Mouse (Mus musculus): Measurements from ENCODE around the gene Zbtb21. TPM values are rescaled to one million over a fixed set of nuclear protein-coding genes. Genes with fewer than 3 reads are reported as not detected.

Gene Zbtb21
- total RNA-seq, 1 experiment: 29.6 TPM

- Histone ChIP-seq H3K4me3 (ENCODE audit: insufficient read depth in 1 of 2, low read depth in 1 of 2, low read length in 2 of 2, poor library complexity in 1 of 2, severe bottlenecking in 1 of 2) (no peak overlapping the region), H3K9ac (ENCODE audit: insufficient read depth, low read depth, low read length, poor library complexity, severe bottlenecking) (no peak overlapping the region), H3K9me3 (ENCODE audit: control insufficient read depth, insufficient read depth, low read depth, low read length) (no peaks in the 10 kb centered on the region), H3K27ac (ENCODE audit: insufficient read depth, low read depth, low read length, poor library complexity, severe bottlenecking) (no peak overlapping the region), H3K36me3 (ENCODE audit: control insufficient read depth, insufficient read depth, low read length, poor library complexity, severe bottlenecking) (no peaks in the 10 kb centered on the region), H3K4me1 (ENCODE audit: control insufficient read depth in 2 of 2, insufficient read depth in 2 of 2, low read length in 2 of 2, poor library complexity in 1 of 2) (peaks cover 0 to 2% of the 10 kb centered on the region in 2 experiments; a peak in 1 of 4 replicates)
- in situ Hi-C loops (cut with MboI; ENCODE audit: low sequenced_read_pairs in 2 of 2, unreplicated experiment in 2 of 2): no loop called here
- DNase-seq (ENCODE audit: low read depth, low spot score): no peak
- no peak for TF ChIP-seq CHD2 (IDR thresholded peaks at IDR 0.05; ENCODE audit: low read depth, low read length)
- TF ChIP-seq ZC3H11A (IDR thresholded peaks at IDR 0.05; ENCODE audit: borderline replicate concordance, low read depth, low read length): no peak
- no peak for TF ChIP-seq HCFC1 (IDR thresholded peaks at IDR 0.05; ENCODE audit: borderline replicate concordance, insufficient read depth, low read length)
- no peak for TF ChIP-seq MAFK (IDR thresholded peaks at IDR 0.05; ENCODE audit: insufficient read depth, low read depth, low read length)
- TF ChIP-seq ZNF384 (IDR thresholded peaks at IDR 0.05; ENCODE audit: low read depth, low read length): no peak
These were observed 1.6 kb upstream of the Zbtb21 start for GRCm38 (mm10) chr16:97963956-97964540.

- H3K9me3 ChIP-seq (ENCODE audit: control insufficient read depth, insufficient read depth, low read depth, low read length): no peaks in the 10 kb centered on the region
- TF ChIP-seq MAFK (IDR thresholded peaks at IDR 0.05; ENCODE audit: insufficient read depth, low read depth, low read length) (no peak), HCFC1 (IDR thresholded peaks at IDR 0.05; ENCODE audit: borderline replicate concordance, insufficient read depth, low read length) (no peak), CHD2 (IDR thresholded peaks at IDR 0.05; ENCODE audit: low read depth, low read length) (no peak), ZC3H11A (IDR thresholded peaks at IDR 0.05; ENCODE audit: borderline replicate concordance, low read depth, low read length) (no peak), ZNF384 (IDR thresholded peaks at IDR 0.05; ENCODE audit: low read depth, low read length) (no peak)
- peaks cover 2% of the 10 kb centered on the region; the same call in 1 of the 2 replicates for H3K36me3 ChIP-seq (ENCODE audit: control insufficient read depth, insufficient read depth, low read length, poor library complexity, severe bottlenecking)
- no peak for DNase-seq (ENCODE audit: low read depth, low spot score)
- in situ Hi-C loops (cut with MboI; ENCODE audit: low sequenced_read_pairs in 2 of 2, unreplicated experiment in 2 of 2): no loop called here
- peak overlapping the region; percentile 96 for H3K27ac ChIP-seq (ENCODE audit: insufficient read depth, low read depth, low read length, poor library complexity, severe bottlenecking)
- peak overlapping the region; percentile 86 for H3K9ac ChIP-seq (ENCODE audit: insufficient read depth, low read depth, low read length, poor library complexity, severe bottlenecking)
- H3K4me1 ChIP-seq (ENCODE audit: control insufficient read depth in 2 of 2, insufficient read depth in 2 of 2, low read length in 2 of 2, poor library complexity in 1 of 2): peaks cover 0 to 2% of the 10 kb centered on the region in 2 experiments; a peak in 1 of 4 replicates
- H3K4me3 ChIP-seq (ENCODE audit: insufficient read depth in 1 of 2, low read depth in 1 of 2, low read length in 2 of 2, poor library complexity in 1 of 2, severe bottlenecking in 1 of 2): peak overlapping the region; percentile 79 to 82
These were observed 856 bp downstream of the Zbtb21 start for GRCm38 (mm10) chr16:97961381-97962150.

- no peak overlapping the region for H3K9ac ChIP-seq (ENCODE audit: insufficient read depth, low read depth, low read length, poor library complexity, severe bottlenecking)
- H3K4me1 ChIP-seq (ENCODE audit: control insufficient read depth in 2 of 2, insufficient read depth in 2 of 2, low read length in 2 of 2, poor library complexity in 1 of 2): peaks cover 0 to 2% of the 10 kb centered on the region in 2 experiments; a peak in 1 of 4 replicates
- in situ Hi-C loops (cut with MboI; ENCODE audit: low sequenced_read_pairs in 2 of 2, unreplicated experiment in 2 of 2): no loop called here
- peaks cover 6% of the 10 kb centered on the region for H3K36me3 ChIP-seq (ENCODE audit: control insufficient read depth, insufficient read depth, low read length, poor library complexity, severe bottlenecking)
- DNase-seq (ENCODE audit: low read depth, low spot score): no peak
- no peaks in the 10 kb centered on the region for H3K9me3 ChIP-seq (ENCODE audit: control insufficient read depth, insufficient read depth, low read depth, low read length)
- TF ChIP-seq MAFK (IDR thresholded peaks at IDR 0.05; ENCODE audit: insufficient read depth, low read depth, low read length): no peak
- TF ChIP-seq ZNF384 (IDR thresholded peaks at IDR 0.05; ENCODE audit: low read depth, low read length): no peak
- TF ChIP-seq CHD2 (IDR thresholded peaks at IDR 0.05; ENCODE audit: low read depth, low read length): no peak
- no peak for TF ChIP-seq HCFC1 (IDR thresholded peaks at IDR 0.05; ENCODE audit: borderline replicate concordance, insufficient read depth, low read length)
- TF ChIP-seq ZC3H11A (IDR thresholded peaks at IDR 0.05; ENCODE audit: borderline replicate concordance, low read depth, low read length): no peak
- H3K27ac ChIP-seq (ENCODE audit: insufficient read depth, low read depth, low read length, poor library complexity, severe bottlenecking): no peak overlapping the region
- no peak overlapping the region for H3K4me3 ChIP-seq (ENCODE audit: insufficient read depth in 1 of 2, low read depth in 1 of 2, low read length in 2 of 2, poor library complexity in 1 of 2, severe bottlenecking in 1 of 2)
These were observed 2.1 kb downstream of the Zbtb21 start for GRCm38 (mm10) chr16:97960348-97960747.

- Histone ChIP-seq H3K9me3 (ENCODE audit: control insufficient read depth, insufficient read depth, low read depth, low read length) (no peaks in the 10 kb centered on the region), H3K4me3 (ENCODE audit: insufficient read depth in 1 of 2, low read depth in 1 of 2, low read length in 2 of 2, poor library complexity in 1 of 2, severe bottlenecking in 1 of 2) (no peak overlapping the region), H3K36me3 (ENCODE audit: control insufficient read depth, insufficient read depth, low read length, poor library complexity, severe bottlenecking) (peaks cover 6% of the 10 kb centered on the region), H3K9ac (ENCODE audit: insufficient read depth, low read depth, low read length, poor library complexity, severe bottlenecking) (no peak overlapping the region), H3K4me1 (ENCODE audit: control insufficient read depth in 2 of 2, insufficient read depth in 2 of 2, low read length in 2 of 2, poor library complexity in 1 of 2) (peaks cover 0 to 2% of the 10 kb centered on the region in 2 experiments; a peak in 1 of 4 replicates), H3K27ac (ENCODE audit: insufficient read depth, low read depth, low read length, poor library complexity, severe bottlenecking) (no peak overlapping the region)
- TF ChIP-seq HCFC1 (IDR thresholded peaks at IDR 0.05; ENCODE audit: borderline replicate concordance, insufficient read depth, low read length) (no peak), ZNF384 (IDR thresholded peaks at IDR 0.05; ENCODE audit: low read depth, low read length) (no peak), MAFK (IDR thresholded peaks at IDR 0.05; ENCODE audit: insufficient read depth, low read depth, low read length) (no peak), CHD2 (IDR thresholded peaks at IDR 0.05; ENCODE audit: low read depth, low read length) (no peak), ZC3H11A (IDR thresholded peaks at IDR 0.05; ENCODE audit: borderline replicate concordance, low read depth, low read length) (no peak)
- in situ Hi-C loops (cut with MboI; ENCODE audit: low sequenced_read_pairs in 2 of 2, unreplicated experiment in 2 of 2): no loop called here
- no peak for DNase-seq (ENCODE audit: low read depth, low spot score)
These were observed 3.9 kb downstream of the Zbtb21 start for GRCm38 (mm10) chr16:97958401-97958973.

Data from ES-E14 (cell line).